Mouse (Mus musculus): Measurements from ENCODE around the gene Ascl1.

The Ascl1 gene

GRCm38 (mm10) chr10:87485721-87486620 lies 7.5 kb downstream of the Ascl1 start:
- DNase-seq (ENCODE audit: low read depth): no peak

- DNase-seq (ENCODE audit: low read depth): no peak
Measured at GRCm38 (mm10) chr10:87484831-87485720, 8.4 kb downstream of the Ascl1 start.

DNA sequence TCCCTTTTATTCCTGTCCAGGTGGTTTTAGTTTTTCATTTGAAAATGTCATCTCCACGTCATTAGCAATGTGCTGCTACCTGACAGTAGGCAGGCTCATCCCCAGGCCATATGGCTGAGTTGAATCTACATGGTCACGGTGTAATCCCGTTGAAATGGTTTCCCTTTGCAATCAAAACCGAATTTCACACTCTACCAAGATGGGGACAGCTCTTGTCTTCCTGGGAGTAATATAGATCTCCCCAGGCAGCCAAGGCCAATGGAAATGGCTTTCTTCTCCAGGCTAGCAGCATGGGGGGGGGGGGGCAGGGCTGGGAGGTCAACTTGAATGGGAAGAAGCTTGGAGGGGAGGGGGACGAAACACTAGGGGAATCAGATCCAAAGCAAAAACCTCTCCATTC lies 15.6 kb downstream of the Ascl1 start:
- no peak for DNase-seq (ENCODE audit: low read depth)

- DNase-seq (ENCODE audit: low read depth): no peak
Measured at GRCm38 (mm10) chr10:87474971-87475370, 18.5 kb downstream of the Ascl1 start.

DNA sequence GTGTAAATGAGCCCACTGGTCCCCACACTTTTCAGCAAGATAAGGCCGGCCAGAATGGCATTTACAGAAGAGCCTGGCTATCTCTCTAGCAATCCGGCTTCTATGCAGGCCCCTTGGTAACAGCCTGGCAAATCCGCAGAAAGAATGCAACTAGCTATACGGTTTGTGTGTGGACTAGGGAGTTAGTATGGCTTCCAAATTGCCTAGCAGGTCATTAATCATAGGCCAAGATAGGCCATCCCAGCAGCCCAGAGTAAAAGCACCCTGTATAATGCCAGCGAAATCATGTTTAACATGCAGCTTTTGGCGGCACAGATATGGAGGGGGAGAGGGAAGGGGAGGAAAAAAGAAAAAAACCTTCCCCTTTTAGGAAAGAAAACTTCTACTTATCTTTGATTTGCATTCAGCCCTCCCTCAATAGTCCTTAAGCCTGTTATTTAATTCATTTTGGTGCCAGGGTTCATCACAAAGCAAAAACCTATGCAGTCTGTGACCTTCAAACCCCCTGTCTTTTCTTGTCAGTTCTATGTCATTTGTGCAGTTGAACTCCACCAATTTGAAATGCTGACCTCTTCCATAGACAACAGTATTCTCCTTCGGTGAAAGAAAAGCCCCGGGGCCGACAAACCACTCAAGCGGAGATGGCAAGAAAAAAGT lies 19.9 kb downstream of the Ascl1 start:
- no peak for DNase-seq (ENCODE audit: low read depth)

- DNase-seq (ENCODE audit: low read depth): no peak
Measured at GRCm38 (mm10) chr10:87450777-87451176, 42.7 kb downstream of the Ascl1 start.

GRCm38 (mm10) chr10:87449368-87449767 lies 44.1 kb downstream of the Ascl1 start:
- no peak for DNase-seq (ENCODE audit: low read depth)

- no peak for DNase-seq (ENCODE audit: low read depth)
Measured at GRCm38 (mm10) chr10:87448257-87448656, 45.2 kb downstream of the Ascl1 start.

DNA sequence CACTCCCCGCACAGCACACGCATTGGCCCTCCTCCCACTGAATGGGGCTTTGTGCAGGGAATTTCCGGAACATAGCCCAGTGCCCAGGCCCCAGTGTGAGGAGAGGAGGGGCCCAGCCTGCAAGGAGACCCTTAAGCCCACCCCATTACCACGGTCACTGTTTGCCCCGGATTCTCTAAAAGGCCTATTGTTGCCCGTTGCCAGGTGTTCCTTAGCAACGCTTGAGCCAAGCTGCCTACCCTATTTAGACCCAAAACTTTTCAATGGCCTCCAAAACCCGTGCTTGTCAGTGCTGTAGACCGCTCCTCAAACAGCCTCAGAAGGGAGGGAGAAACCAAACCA lies 45.7 kb downstream of the Ascl1 start:
- DNase-seq (ENCODE audit: low read depth): no peak

GRCm38 (mm10) chr10:87446829-87447753 lies 46.4 kb downstream of the Ascl1 start:
- no peak for DNase-seq (ENCODE audit: low read depth)

- no peak for DNase-seq (ENCODE audit: low read depth)
Measured at GRCm38 (mm10) chr10:87446139-87446828, 47.2 kb downstream of the Ascl1 start.

All from naive thymus-derived CD4-positive, alpha-beta T cell, adult 2 months (primary cell).